Mouse (Mus musculus): ENCODE measurements around the gene Ak4. TPM values are rescaled to one million over a fixed set of nuclear protein-coding genes. Genes with fewer than 3 reads are reported as not detected.

The Ak4 gene
- total RNA-seq, 1 experiment from 2014 or later, result 4.3 TPM

GRCm38 (mm10) chr4:101459358-101459757, 40.3 kb downstream of the Ak4 start:
- DNase-seq, result no peak

- no peak for DNase-seq
These were observed 41.0 kb downstream of the Ak4 start for GRCm38 (mm10) chr4:101460114-101460513.

- DNase-seq, result no peak
These were observed 43.0 kb downstream of the Ak4 start for GRCm38 (mm10) chr4:101462065-101462464.

- DNase-seq, result no peak
These were observed 47.2 kb downstream of the Ak4 start for GRCm38 (mm10) chr4:101466264-101466663.

- DNase-seq, result no peak
These were observed 50.2 kb downstream of the Ak4 start for GRCm38 (mm10) chr4:101469242-101469641.

GRCm38 (mm10) chr4:101470543-101470942, 51.5 kb downstream of the Ak4 start:
- no peak for DNase-seq

- no peak for DNase-seq
These were observed 53.7 kb downstream of the Ak4 start for GRCm38 (mm10) chr4:101472767-101473166.

GRCm38 (mm10) chr4:101490320-101490917, 71.3 kb downstream of the Ak4 start:
- DNase-seq, result no peak

GRCm38 (mm10) chr4:101491704-101492103, 72.6 kb downstream of the Ak4 start:
- no peak for DNase-seq

- no peak for DNase-seq
These were observed 74.6 kb downstream of the Ak4 start for GRCm38 (mm10) chr4:101493611-101494197.

GRCm38 (mm10) chr4:101496188-101496533, 77.1 kb downstream of the Ak4 start:
- DNase-seq, result no peak

GRCm38 (mm10) chr4:101496534-101497237, 77.6 kb downstream of the Ak4 start, which contains the start of gene Dnajc6:
Gene Dnajc6, plus strand, starts transcription at chr4:101496648.
- DNase-seq, result peak; percentile 49

GRCm38 (mm10) chr4:101497336-101497735, 78.3 kb downstream of the Ak4 start:
- DNase-seq, result peak; percentile 63

- no peak for DNase-seq
These were observed 85.5 kb downstream of the Ak4 start for GRCm38 (mm10) chr4:101504470-101505007.

- no peak for DNase-seq
These were observed 86.9 kb downstream of the Ak4 start for GRCm38 (mm10) chr4:101505966-101506365.

- DNase-seq, result no peak
These were observed 87.3 kb downstream of the Ak4 start for GRCm38 (mm10) chr4:101506372-101506771.

- peak; percentile 18 for DNase-seq
These were observed 88.7 kb downstream of the Ak4 start for GRCm38 (mm10) chr4:101507571-101508422.

- DNase-seq, result no peak
These were observed 89.4 kb downstream of the Ak4 start for GRCm38 (mm10) chr4:101508431-101508830.

GRCm38 (mm10) chr4:101508851-101509577, 89.9 kb downstream of the Ak4 start:
- peak; percentile 16 for DNase-seq

- no peak for DNase-seq
These were observed 91.2 kb downstream of the Ak4 start for GRCm38 (mm10) chr4:101510111-101510903.

GRCm38 (mm10) chr4:101510904-101511210, 91.8 kb downstream of the Ak4 start:
- DNase-seq, result no peak

All from adrenal gland, postnatal 25 days (tissue).